ENCODE assay signal across 8 mouse cellular contexts in the genomic region with DNA sequence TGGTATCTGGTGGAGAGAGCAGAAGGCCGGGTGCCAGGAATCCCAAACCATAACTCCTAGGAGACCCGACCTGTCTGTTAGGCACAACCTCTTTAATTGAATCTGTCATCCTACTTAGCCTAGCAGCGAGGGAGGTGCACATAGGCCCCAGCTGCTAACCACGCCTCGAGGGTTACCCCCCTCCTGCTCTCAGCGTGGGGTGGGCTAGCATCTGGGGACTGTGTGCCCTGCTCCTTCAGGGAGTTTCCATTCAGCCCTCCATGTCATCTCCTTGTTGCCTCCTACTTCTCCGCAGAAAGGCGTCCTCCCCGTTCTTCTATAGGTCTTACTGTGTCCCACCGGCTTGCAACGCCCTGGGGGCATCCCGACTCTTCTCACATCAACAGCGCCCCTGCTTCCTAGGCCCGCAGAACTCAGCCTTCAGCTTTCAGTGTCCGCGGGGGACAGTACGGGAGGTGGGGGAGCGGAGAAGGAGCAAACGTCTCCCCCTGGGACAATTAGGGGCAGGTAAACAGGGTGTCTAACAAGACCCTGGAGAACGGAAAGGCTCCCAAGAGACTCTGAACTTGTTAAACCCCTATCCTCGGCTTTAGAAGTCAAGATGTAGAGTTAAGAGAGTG. TPM values are rescaled to one million over a fixed set of nuclear protein-coding genes. Genes with fewer than 3 reads are reported as not detected.
DNase-seq lines count a peak whose midpoint lies in the region; ATAC-seq and TF ChIP-seq lines count a peak whose summit lies in the region.

No protein-coding gene starts in this region.

- intact Hi-C loops in gastrocnemius, adult 2 months (cut with DNase I) = no loop called here

- no peaks in the 10 kb centered on the region for H3K9me3 ChIP-seq in hindbrain, embryonic 11.5 days (ENCODE audit: control insufficient read depth, low read length)
- H3K9me3 ChIP-seq in midbrain, embryonic 10.5 days (replicated peaks) = no peaks in the 10 kb centered on the region

- 7% methylated on average over 21 of the region's 21 CpGs for WGBS in hindbrain, embryonic 11.5 days
- 8% methylated on average over 21 of the region's 21 CpGs for WGBS in midbrain, embryonic 10.5 days

- no peaks in the 10 kb centered on the region for H3K36me3 ChIP-seq in hindbrain, embryonic 11.5 days (ENCODE audit: control insufficient read depth, insufficient read depth, low read length)
- no peaks in the 10 kb centered on the region for H3K36me3 ChIP-seq in midbrain, embryonic 10.5 days

- H3K27ac ChIP-seq in gastrocnemius, adult 2 months = no peak overlapping the region
- H3K27ac ChIP-seq in hindbrain, embryonic 11.5 days (ENCODE audit: low read depth, low read length) = no peak overlapping the region
- no peak overlapping the region for H3K27ac ChIP-seq in midbrain, embryonic 10.5 days (replicated peaks)

- peak overlapping the region; percentile 60 for H3K4me2 ChIP-seq in hindbrain, embryonic 11.5 days (replicated peaks; ENCODE audit: low read depth, low read length)

- no peak for TF ChIP-seq CTCF in gastrocnemius, adult 2 months (IDR thresholded peaks at IDR 0.05)

- DNase-seq in gastrocnemius, adult 2 months = no peak
- DNase-seq in gastrocnemius, postnatal 4 days (ENCODE audit: low spot score in 2 of 2) = no peak
- DNase-seq in R1 (ENCODE audit: low read depth, low spot score) = peak; percentile 41
- peak; percentile 48 for DNase-seq in hindbrain, embryonic 11.5 days (ENCODE audit: low spot score)
- peak; percentile 45 for DNase-seq in midbrain, embryonic 10.5 days (ENCODE audit: low spot score)
- DNase-seq in ovary, adult 18-20 months (ENCODE audit: low spot score) = no peak
- DNase-seq in urinary bladder, postnatal 10 days (ENCODE audit: low spot score) = no peak
- no peak for DNase-seq in right cerebral cortex, adult 18-20 months

- H3K4me3 ChIP-seq in gastrocnemius, adult 2 months = peak overlapping the region; percentile 60
- H3K4me3 ChIP-seq in hindbrain, embryonic 11.5 days (ENCODE audit: low read depth, low read length) = peak overlapping the region; percentile 40
- H3K4me3 ChIP-seq in midbrain, embryonic 10.5 days = peak overlapping the region; percentile 66

- peaks cover 46% of the 10 kb centered on the region for H3K27me3 ChIP-seq in hindbrain, embryonic 11.5 days (ENCODE audit: control insufficient read depth, insufficient read depth, low read length)
- peaks cover 93% of the 10 kb centered on the region for H3K27me3 ChIP-seq in midbrain, embryonic 10.5 days (ENCODE audit: low read depth, poor library complexity, severe bottlenecking)

- no peak for ATAC-seq in hindbrain, embryonic 11.5 days (ENCODE audit: low FRiP score)

- no peak overlapping the region; the same call in 1 of the 2 replicates for H3K9ac ChIP-seq in hindbrain, embryonic 11.5 days (ENCODE audit: low read depth, low read length)

- peaks cover 31% of the 10 kb centered on the region for H3K4me1 ChIP-seq in hindbrain, embryonic 11.5 days (replicated peaks; ENCODE audit: control insufficient read depth, insufficient read depth, low read length)
- H3K4me1 ChIP-seq in midbrain, embryonic 10.5 days = peaks cover 81% of the 10 kb centered on the region

RNA-seq across cellular contexts. Expression of gene Efna3, which starts 3.7 kb away (rescaled TPM):
- not detected for total RNA-seq in gastrocnemius, adult 2 months (2021)
- not detected for total RNA-seq in gastrocnemius, postnatal 4 days (2021)
- polyA plus RNA-seq in hindbrain, embryonic 11.5 days (2014; fragmentation: Nextera tagmentation; extraction: Ambion mirVana) = 13.8 TPM in 2 replicates
- 3.9 and 7.0 TPM in 2 replicates for polyA plus RNA-seq in midbrain, embryonic 10.5 days (2016; fragmentation: Nextera tagmentation; extraction: Ambion mirVana)

RNA-seq across cellular contexts. Expression of gene Efna4, which starts 18.7 kb away (rescaled TPM):
- under 1 TPM; 0.15 to 0.20 TPM for total RNA-seq in gastrocnemius, adult 2 months (2021)
- total RNA-seq in gastrocnemius, postnatal 4 days (2021) = 1 to 10 TPM; 2.6 to 2.8 TPM
- polyA plus RNA-seq in hindbrain, embryonic 11.5 days (2014; fragmentation: Nextera tagmentation; extraction: Ambion mirVana) = 18.9 and 20.6 TPM in 2 replicates
- 20.5 and 21.9 TPM in 2 replicates for polyA plus RNA-seq in midbrain, embryonic 10.5 days (2016; fragmentation: Nextera tagmentation; extraction: Ambion mirVana)

RNA-seq across cellular contexts. Expression of gene Adam15, which starts 30.7 kb away (rescaled TPM):
- total RNA-seq in gastrocnemius, adult 2 months (2021) = 10 to 100 TPM; 21.7 to 30.5 TPM
- 10 to 100 TPM; 54.6 to 55.8 TPM for total RNA-seq in gastrocnemius, postnatal 4 days (2021)
- 17.8 TPM in 2 replicates for polyA plus RNA-seq in hindbrain, embryonic 11.5 days (2014; fragmentation: Nextera tagmentation; extraction: Ambion mirVana)
- polyA plus RNA-seq in midbrain, embryonic 10.5 days (2016; fragmentation: Nextera tagmentation; extraction: Ambion mirVana) = 30.5 and 34.9 TPM in 2 replicates

RNA-seq across cellular contexts. Expression of gene Efna1, which starts 38.1 kb away (rescaled TPM):
- total RNA-seq in gastrocnemius, adult 2 months (2021) = 10 to 100 TPM in 1 of 2 experiments, 1 to 10 TPM in 1; 7.9 to 13.1 TPM
- 10 to 100 TPM; 20.4 to 21.8 TPM for total RNA-seq in gastrocnemius, postnatal 4 days (2021)
- 14.0 and 16.4 TPM in 2 replicates for polyA plus RNA-seq in hindbrain, embryonic 11.5 days (2014; fragmentation: Nextera tagmentation; extraction: Ambion mirVana)
- 11.8 TPM in 2 replicates for polyA plus RNA-seq in midbrain, embryonic 10.5 days (2016; fragmentation: Nextera tagmentation; extraction: Ambion mirVana)

RNA-seq across cellular contexts. Expression of gene Dcst2, which starts 42.7 kb away (rescaled TPM):
- total RNA-seq in gastrocnemius, adult 2 months (2021) = not detected
- under 1 TPM; 0.12 to 0.16 TPM for total RNA-seq in gastrocnemius, postnatal 4 days (2021)
- 0.14 and 0.27 TPM in 2 replicates for polyA plus RNA-seq in hindbrain, embryonic 11.5 days (2014; fragmentation: Nextera tagmentation; extraction: Ambion mirVana)
- polyA plus RNA-seq in midbrain, embryonic 10.5 days (2016; fragmentation: Nextera tagmentation; extraction: Ambion mirVana) = 0.11 and 0.12 TPM in 2 replicates

Comparison
In these comparisons a context has a peak if more than half of its experiments do, and no peak if none do; other contexts are left out.
1. DNase-seq: peak in R1 (single experiment), hindbrain, embryonic 11.5 days (single experiment) and midbrain, embryonic 10.5 days (single experiment); none in gastrocnemius, adult 2 months (single experiment), gastrocnemius, postnatal 4 days (0 of 2), ovary, adult 18-20 months (single experiment), urinary bladder, postnatal 10 days (single experiment) and right cerebral cortex, adult 18-20 months (single experiment).
2. Peak in every context shown above with its lines, with median percentiles within 50 percentile points of each other: H3K4me3 ChIP-seq.